Mouse (Mus musculus): ENCODE data around the gene Trh. TPM values are rescaled to one million over a fixed set of nuclear protein-coding genes. Genes with fewer than 3 reads are reported as not detected.

Trh gene
- total and polyA plus RNA-seq, 2 experiments, result not detected

DNA sequence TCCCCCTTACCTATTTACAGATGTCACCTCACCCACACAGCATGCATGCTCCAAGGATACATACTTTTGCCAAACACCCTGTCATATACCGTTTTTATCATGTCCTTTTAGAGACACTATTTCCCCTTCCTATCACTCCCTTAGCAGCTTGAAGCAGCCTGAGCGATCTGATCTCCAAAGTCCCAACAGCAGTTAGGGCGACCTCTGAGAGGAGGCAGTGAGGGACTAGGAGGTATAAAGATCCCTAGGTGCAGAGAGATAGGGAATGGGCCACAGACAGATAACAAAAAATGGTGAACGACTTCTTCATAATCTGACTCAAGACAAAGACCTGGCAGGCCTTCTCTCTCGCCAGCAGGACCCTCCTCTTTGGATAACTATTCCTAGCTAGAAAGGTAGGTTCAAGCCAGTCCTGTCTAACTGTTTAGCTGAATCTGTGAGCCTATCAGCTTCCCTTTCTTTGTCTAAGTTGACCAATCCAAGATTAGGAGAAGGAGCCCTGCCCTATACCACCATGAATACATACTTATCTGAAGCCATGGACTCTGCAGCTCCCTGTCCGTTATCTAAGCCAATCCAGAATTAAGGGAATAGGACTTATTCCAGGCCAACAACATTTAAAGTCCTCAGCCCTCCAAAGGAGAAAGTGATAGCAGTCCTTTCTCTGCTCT lies 29.3 kb upstream of the Trh start:
- H3K4me3 ChIP-seq (ENCODE audit: insufficient read depth, low read depth, low read length), result no peak overlapping the region
- H3K9ac ChIP-seq (ENCODE audit: low read depth, low read length), result no peak overlapping the region
- DNase-seq (ENCODE audit: extremely low read depth, low read depth, low spot score), result no peak
- H3K36me3 ChIP-seq (ENCODE audit: control insufficient read depth, insufficient read depth, low read length), result no peaks in the 10 kb centered on the region
- no peaks in the 10 kb centered on the region for H3K27me3 ChIP-seq (ENCODE audit: control insufficient read depth, insufficient read depth, low read length)
- no peaks in the 10 kb centered on the region for H3K79me2 ChIP-seq (ENCODE audit: control insufficient read depth, insufficient read depth, low read length)
- H3K27ac ChIP-seq (replicated peaks; ENCODE audit: insufficient read depth, low read depth, low read length), result no peak overlapping the region
- TF ChIP-seq CTCF (IDR thresholded peaks at IDR 0.05; ENCODE audit: low read depth, low read length), result no peak
- no peak for TF ChIP-seq POLR2A (IDR thresholded peaks at IDR 0.05; ENCODE audit: extremely low read depth, insufficient read depth, low read length)
- H3K4me1 ChIP-seq (ENCODE audit: control insufficient read depth, insufficient read depth, low read length), result no peaks in the 10 kb centered on the region
- 67% methylated on average over 6 of the region's 6 CpGs for WGBS

DNA sequence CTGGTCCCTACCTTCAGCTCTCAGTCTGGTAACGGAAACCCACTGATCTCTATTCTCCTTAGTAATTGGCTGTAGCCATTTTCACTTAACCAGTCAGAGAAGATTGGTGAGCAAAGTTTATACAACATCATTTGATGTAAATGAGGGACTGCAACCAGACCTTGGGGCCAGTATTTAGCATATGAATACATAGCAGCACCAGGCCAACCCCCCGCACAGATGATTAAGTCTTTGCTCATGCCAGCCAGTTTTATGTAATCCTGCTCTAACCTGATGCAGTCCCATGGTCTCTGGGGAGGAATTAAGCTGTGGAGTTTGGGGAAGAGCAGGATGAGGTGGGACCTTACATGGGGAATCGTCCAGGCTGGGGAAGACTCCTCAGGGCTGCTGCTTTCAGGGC lies 28.2 kb upstream of the Trh start:
- 79% methylated on average over 3 of the region's 3 CpGs for WGBS
- no peaks in the 10 kb centered on the region for H3K4me1 ChIP-seq (ENCODE audit: control insufficient read depth, insufficient read depth, low read length)
- no peak overlapping the region for H3K27ac ChIP-seq (replicated peaks; ENCODE audit: insufficient read depth, low read depth, low read length)
- H3K9ac ChIP-seq (ENCODE audit: low read depth, low read length), result no peak overlapping the region
- no peaks in the 10 kb centered on the region for H3K79me2 ChIP-seq (ENCODE audit: control insufficient read depth, insufficient read depth, low read length)
- no peaks in the 10 kb centered on the region for H3K27me3 ChIP-seq (ENCODE audit: control insufficient read depth, insufficient read depth, low read length)
- DNase-seq (ENCODE audit: extremely low read depth, low read depth, low spot score), result no peak
- no peaks in the 10 kb centered on the region for H3K36me3 ChIP-seq (ENCODE audit: control insufficient read depth, insufficient read depth, low read length)
- TF ChIP-seq POLR2A (IDR thresholded peaks at IDR 0.05; ENCODE audit: extremely low read depth, insufficient read depth, low read length) (no peak), CTCF (IDR thresholded peaks at IDR 0.05; ENCODE audit: low read depth, low read length) (no peak)
- no peak overlapping the region for H3K4me3 ChIP-seq (ENCODE audit: insufficient read depth, low read depth, low read length)

GRCm38 (mm10) chr6:92269019-92269418 lies 24.6 kb upstream of the Trh start:
- Histone ChIP-seq H3K4me3 (ENCODE audit: insufficient read depth, low read depth, low read length) (no peak overlapping the region), H3K27me3 (ENCODE audit: control insufficient read depth, insufficient read depth, low read length) (no peaks in the 10 kb centered on the region), H3K27ac (replicated peaks; ENCODE audit: insufficient read depth, low read depth, low read length) (no peak overlapping the region), H3K36me3 (ENCODE audit: control insufficient read depth, insufficient read depth, low read length) (no peaks in the 10 kb centered on the region), H3K4me1 (ENCODE audit: control insufficient read depth, insufficient read depth, low read length) (no peaks in the 10 kb centered on the region), H3K9ac (ENCODE audit: low read depth, low read length) (no peak overlapping the region), H3K79me2 (ENCODE audit: control insufficient read depth, insufficient read depth, low read length) (no peaks in the 10 kb centered on the region)
- TF ChIP-seq CTCF (IDR thresholded peaks at IDR 0.05; ENCODE audit: low read depth, low read length), result peak; percentile 67; the same call in 1 of the 2 replicates
- TF ChIP-seq POLR2A (IDR thresholded peaks at IDR 0.05; ENCODE audit: extremely low read depth, insufficient read depth, low read length), result no peak
- peak; percentile 57 for DNase-seq (ENCODE audit: extremely low read depth, low read depth, low spot score)
- WGBS, result 5% methylated on average over 4 of the region's 4 CpGs

GRCm38 (mm10) chr6:92268001-92268400 lies 23.6 kb upstream of the Trh start:
- Histone ChIP-seq H3K9ac (ENCODE audit: low read depth, low read length) (no peak overlapping the region), H3K36me3 (ENCODE audit: control insufficient read depth, insufficient read depth, low read length) (no peaks in the 10 kb centered on the region), H3K27ac (replicated peaks; ENCODE audit: insufficient read depth, low read depth, low read length) (no peak overlapping the region), H3K4me3 (ENCODE audit: insufficient read depth, low read depth, low read length) (no peak overlapping the region), H3K4me1 (ENCODE audit: control insufficient read depth, insufficient read depth, low read length) (no peaks in the 10 kb centered on the region), H3K27me3 (ENCODE audit: control insufficient read depth, insufficient read depth, low read length) (no peaks in the 10 kb centered on the region), H3K79me2 (ENCODE audit: control insufficient read depth, insufficient read depth, low read length) (no peaks in the 10 kb centered on the region)
- 50% methylated on average over 1 of the region's 1 CpGs for WGBS
- no peak for DNase-seq (ENCODE audit: extremely low read depth, low read depth, low spot score)
- TF ChIP-seq CTCF (IDR thresholded peaks at IDR 0.05; ENCODE audit: low read depth, low read length), result no peak

- Histone ChIP-seq H3K79me2 (ENCODE audit: control insufficient read depth, insufficient read depth, low read length) (no peaks in the 10 kb centered on the region), H3K4me1 (ENCODE audit: control insufficient read depth, insufficient read depth, low read length) (no peaks in the 10 kb centered on the region), H3K27ac (replicated peaks; ENCODE audit: insufficient read depth, low read depth, low read length) (no peak overlapping the region), H3K4me3 (ENCODE audit: insufficient read depth, low read depth, low read length) (no peak overlapping the region), H3K27me3 (ENCODE audit: control insufficient read depth, insufficient read depth, low read length) (no peaks in the 10 kb centered on the region), H3K36me3 (ENCODE audit: control insufficient read depth, insufficient read depth, low read length) (no peaks in the 10 kb centered on the region), H3K9ac (ENCODE audit: low read depth, low read length) (no peak overlapping the region)
- DNase-seq (ENCODE audit: extremely low read depth, low read depth, low spot score), result no peak
- no peak for TF ChIP-seq CTCF (IDR thresholded peaks at IDR 0.05; ENCODE audit: low read depth, low read length)
- TF ChIP-seq POLR2A (IDR thresholded peaks at IDR 0.05; ENCODE audit: extremely low read depth, insufficient read depth, low read length), result no peak
- 79% methylated on average over 4 of the region's 4 CpGs for WGBS
Observed at GRCm38 (mm10) chr6:92261162-92261843, 16.9 kb upstream of the Trh start.

DNA sequence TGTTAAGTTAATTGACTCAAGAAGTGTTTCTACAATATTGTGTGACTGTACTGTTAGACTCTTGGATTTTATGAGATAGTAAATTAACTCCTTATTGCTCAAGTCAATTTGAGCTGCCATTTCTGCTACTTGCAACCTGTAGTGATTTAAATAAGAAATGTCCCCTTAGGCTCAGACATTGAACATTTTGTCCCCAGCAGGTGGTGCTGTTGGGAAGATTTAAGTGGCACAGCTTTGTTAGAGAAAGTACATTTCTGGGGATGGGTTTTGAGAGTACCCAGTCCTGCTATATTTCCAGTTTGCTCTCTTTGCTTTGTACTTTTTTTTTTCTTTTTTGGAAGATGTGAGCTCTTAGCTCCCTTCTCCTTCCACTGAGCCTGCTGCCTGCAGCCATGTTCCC lies 10.9 kb upstream of the Trh start:
- Histone ChIP-seq H3K4me3 (ENCODE audit: insufficient read depth, low read depth, low read length) (no peak overlapping the region), H3K27me3 (ENCODE audit: control insufficient read depth, insufficient read depth, low read length) (no peaks in the 10 kb centered on the region), H3K79me2 (ENCODE audit: control insufficient read depth, insufficient read depth, low read length) (no peaks in the 10 kb centered on the region), H3K9ac (ENCODE audit: low read depth, low read length) (no peak overlapping the region), H3K4me1 (ENCODE audit: control insufficient read depth, insufficient read depth, low read length) (no peaks in the 10 kb centered on the region), H3K27ac (replicated peaks; ENCODE audit: insufficient read depth, low read depth, low read length) (no peak overlapping the region), H3K36me3 (ENCODE audit: control insufficient read depth, insufficient read depth, low read length) (no peaks in the 10 kb centered on the region)
- TF ChIP-seq CTCF (IDR thresholded peaks at IDR 0.05; ENCODE audit: low read depth, low read length) (no peak), POLR2A (IDR thresholded peaks at IDR 0.05; ENCODE audit: extremely low read depth, insufficient read depth, low read length) (no peak)
- DNase-seq (ENCODE audit: extremely low read depth, low read depth, low spot score), result no peak
